Mouse (Mus musculus) T-helper 1 cell (primary cell): ENCODE results near the gene Mrps33.

Source experiments
- in situ Hi-C: fragments of 300-600 bp; cut with MboI, MseI; formaldehyde crosslinking; loops from one replicate; pipeline ENCODE4 v1.15.1; 2025; ENCODE audit warnings: high pct_unique_total_duplicates

Mrps33 gene

DNA sequence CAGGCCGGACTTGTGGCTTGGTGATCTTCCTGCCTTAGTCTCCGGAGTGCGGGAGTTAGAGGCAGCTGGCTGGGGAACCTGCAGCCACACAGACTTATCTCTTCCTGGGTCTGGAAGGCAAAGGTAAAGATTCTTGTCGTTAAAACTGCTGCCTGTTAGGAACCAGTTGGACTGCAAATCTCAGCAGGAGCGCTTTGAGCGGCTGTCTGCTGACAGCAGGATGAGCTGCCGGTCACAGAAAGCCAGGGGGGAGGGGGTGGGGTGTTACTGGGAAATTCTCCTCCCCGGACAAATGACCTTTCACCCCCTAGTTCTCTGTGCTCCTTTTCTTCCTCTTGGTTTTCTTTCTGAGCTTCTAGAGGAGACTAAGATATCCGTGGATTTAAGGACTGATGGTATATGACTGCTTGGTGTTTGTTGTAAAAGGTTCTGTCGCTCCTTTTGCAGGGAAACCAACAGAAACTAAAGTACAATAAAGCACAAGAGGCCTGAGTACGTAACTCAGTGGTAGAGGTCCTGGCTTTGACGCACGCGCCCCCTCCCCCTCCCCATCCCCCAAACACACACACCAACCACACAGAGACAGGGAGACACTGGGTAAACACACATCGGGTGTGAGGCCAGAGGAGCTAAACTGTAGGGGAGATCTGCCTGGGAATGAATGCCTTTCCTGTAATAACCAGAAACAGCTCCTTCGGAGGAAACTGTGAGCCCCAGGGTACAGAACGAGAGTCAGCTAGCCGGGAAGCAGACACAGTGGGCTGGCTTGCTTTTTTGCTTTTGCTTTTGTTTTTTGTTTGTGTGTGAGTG is 29.7 kb downstream of the Mrps33 start:
- in situ Hi-C loops, result loop anchor here (25.0 kb wide), 1 partner anchor 194 kb away; the partner anchor contains the start of genes Gm42420 and Ndufb2

DNA sequence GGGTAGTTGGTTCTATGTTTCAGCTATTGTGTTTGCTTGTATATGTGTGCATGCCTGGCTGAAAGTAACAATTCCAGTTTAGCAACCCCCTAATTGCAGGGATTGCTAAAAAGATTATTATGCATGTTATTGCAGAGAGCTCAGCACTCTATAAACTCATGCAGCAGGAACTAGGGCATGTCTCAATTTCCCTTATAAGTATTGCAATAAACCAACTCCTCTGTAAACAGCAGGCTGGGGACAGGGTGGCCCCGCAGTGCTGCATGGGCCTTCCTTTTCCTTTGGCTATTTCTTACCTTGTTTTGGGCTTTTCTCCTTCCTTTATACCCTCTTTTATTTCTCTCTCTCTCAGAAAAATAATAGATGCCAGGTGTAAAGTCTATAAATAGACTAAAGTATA is 32.3 kb downstream of the Mrps33 start:
- in situ Hi-C loops, result loop anchor here (5.0 to 25.0 kb wide), 3 partner anchors 96 to 311 kb away; partner anchors contain the start of genes Gm42420 and Ndufb2

DNA sequence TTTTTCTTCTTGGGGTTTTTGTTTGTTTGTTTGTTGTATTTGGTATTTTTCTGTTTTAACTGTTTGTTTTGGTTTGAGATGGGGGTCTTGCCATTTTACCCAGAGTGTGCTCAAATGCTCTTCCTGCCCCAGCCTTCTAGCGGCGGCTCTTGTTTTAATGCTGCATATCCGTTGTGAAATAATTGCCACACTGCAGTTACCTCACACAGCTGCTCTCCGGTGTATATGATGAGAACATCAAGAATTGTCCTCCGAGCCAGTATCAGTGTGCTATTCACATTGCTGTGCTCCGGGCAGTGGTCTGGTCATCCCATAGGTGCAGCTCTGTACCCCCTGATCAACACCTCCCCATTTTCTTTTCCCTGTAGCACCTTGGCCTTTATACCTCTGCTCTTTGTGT is 34.5 kb downstream of the Mrps33 start:
- in situ Hi-C loops, result loop anchor here (5.0 to 25.0 kb wide), 3 partner anchors 94 to 309 kb away; partner anchors contain the start of genes Gm42420 and Ndufb2

DNA sequence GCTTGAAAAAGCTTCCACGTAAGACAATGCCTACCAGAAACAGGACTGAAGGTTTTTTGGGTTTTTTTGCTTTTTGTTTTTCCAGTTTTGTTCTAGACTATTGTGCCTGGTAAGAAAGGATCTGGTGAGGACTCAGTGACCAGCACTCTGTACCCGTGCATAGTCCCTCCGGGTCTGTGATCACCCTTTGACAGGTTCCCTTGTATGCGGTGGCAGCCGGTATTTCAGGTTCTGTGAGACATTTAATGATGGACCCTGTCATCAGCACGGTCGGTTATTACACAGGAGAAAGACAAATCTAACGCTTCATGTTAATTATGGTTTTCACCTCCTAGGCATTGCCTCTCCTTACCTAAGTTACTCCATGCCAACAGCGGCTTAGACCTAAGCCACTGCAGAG is 35.8 kb downstream of the Mrps33 start:
- in situ Hi-C loops, result loop anchor here (5.0 to 25.0 kb wide), 3 partner anchors 93 to 308 kb away; partner anchors contain the start of genes Gm42420 and Ndufb2

DNA sequence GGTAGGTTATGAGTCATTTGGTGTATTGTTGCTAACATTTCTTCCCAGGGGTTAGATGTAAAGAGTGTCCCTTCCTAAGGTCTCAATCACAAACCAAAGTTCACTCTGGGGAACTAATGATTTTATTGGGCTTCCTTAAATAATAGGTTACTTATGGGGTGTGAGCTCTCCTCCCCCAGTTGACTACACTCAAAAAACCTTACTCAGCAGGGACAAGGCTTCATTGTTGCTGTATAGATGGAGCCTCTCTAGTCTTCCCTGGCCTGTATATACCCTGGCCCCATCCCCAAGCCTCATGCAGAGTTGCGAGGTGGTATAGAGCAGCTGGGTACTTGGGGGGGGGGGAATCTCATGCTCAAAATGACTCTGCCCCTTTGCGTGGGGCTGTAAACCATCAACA is 53.6 kb downstream of the Mrps33 start:
- in situ Hi-C loops, result no loop called here
